Mouse (Mus musculus) spleen, postnatal 4 days (tissue): Measurements from ENCODE around the gene Prkcb.

Source experiments
- DNase-seq, 2 experiments: peaks; one replicate each; pipeline ENCODE4 v3.0.0; 2022; ENCODE audit warnings: low spot score in 2 of 2

Prkcb gene

DNA sequence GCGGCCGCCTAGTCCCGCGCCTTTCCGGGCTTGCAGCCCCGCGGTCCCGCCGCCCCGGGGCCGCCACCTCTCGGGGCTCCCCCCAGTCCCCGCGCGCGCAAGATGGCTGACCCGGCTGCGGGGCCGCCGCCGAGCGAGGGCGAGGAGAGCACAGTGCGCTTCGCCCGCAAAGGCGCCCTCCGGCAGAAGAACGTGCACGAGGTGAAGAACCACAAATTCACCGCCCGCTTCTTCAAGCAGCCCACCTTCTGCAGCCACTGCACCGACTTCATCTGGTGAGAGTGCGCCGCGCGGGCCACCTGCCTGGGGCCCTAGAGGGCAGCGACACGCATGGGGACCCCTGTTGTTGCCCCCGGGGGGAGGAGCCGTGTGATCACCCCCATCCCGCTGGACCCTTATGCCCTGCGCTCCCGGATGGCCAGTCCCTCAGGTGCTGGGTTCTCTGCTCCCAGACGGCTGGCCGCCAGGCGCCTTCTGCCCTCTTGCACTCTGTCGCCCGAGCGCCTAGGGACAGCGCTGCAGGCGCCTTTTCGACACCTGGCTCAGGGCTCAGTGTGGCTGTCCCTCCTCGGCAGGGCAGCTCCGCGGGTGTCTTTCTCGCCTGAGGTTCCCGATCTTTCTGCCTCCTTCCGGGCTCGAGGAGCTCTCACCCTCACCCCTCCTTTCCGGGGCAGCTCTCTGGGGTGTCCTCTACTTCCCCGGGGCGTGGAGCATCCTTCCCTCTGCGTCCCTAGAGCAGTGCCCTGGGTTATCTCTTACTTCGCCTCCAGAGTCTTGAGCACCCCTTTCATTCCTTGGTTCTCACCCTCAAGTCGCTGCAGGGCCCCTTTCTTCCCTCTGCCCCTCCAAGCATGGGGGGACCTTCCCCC lies 926 bp downstream of the Prkcb start:
- peak; percentile 33 to 75 for DNase-seq

DNA sequence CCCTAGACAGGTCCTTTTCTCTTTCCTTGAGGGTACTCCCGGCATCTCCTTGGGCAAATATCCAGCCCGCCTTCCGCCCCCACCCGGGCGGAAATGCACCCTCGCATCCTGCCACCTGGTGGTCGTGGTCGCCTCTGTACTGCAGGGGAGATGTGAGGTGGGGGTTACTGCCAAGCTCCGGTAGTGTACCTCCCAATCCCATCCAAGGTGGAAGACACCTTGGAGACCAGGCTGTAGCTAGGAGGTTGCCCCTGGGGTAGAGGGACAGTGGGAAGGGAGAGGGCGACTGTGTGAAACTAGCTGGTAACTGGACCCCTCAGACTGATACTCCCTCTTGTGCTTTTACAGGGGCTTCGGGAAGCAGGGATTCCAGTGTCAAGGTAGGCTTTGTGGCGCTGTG lies 1.6 kb downstream of the Prkcb start:
- peak; percentile 48 to 80 for DNase-seq

DNA sequence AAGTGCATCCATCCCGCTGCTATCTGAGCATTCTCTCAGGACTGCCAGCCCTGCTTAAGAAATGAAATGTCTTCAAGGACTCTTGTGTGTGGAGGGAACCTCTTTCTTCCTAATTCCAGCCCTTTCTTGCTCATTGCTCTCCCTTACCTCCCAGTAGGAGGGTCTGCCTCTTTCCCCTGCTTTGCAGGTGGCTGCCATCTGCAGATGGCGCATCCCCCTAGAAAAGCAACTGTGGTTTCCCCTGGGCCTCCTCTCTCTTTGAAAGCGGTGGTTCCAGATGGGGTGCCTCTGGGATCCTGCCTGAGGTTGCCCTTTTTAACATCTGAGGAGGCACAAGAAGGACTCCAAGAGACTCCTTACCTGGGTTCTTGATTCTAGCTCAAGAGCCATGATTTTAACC lies 2.2 kb downstream of the Prkcb start:
- DNase-seq = no peak

DNA sequence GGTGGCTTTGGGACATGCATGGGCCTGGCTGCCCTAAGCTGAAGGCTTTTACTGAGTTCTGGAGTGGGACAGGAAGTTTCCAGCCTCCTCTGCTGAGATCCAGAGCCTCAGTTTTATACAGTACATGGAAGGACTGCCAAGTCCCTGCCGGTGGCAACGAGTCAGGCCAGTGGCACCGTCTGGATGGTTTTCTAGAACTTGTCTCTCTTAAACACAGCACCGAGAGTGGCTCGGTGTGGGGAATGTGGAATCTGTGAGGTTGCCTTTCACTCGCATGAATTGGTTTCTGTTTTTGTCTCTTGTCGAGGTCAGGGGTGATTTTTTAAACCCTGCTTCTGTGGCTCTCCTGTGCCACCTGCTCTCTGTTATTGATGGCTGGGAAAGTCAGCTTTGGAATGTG lies 3.6 kb downstream of the Prkcb start:
- DNase-seq = no peak

DNA sequence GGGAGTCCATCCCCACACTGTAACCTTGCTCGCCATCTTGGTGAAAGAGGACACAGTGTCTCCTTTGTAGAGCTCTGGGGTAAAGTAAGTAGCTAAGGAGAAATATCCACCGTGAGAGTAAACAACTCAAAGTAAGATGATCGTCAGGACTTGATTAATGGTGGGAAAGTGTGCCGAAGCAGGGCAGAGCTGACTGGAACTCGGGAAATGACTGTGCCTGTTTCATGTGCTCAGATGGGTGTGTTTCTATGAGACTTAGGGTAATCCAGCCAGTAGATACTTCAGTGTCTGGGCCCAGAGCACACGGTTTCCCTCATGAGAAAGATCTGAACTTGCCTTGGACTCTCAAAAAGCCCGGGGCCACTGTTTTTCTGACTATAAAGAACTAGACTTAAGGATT lies 5.6 kb downstream of the Prkcb start:
- DNase-seq = no peak

DNA sequence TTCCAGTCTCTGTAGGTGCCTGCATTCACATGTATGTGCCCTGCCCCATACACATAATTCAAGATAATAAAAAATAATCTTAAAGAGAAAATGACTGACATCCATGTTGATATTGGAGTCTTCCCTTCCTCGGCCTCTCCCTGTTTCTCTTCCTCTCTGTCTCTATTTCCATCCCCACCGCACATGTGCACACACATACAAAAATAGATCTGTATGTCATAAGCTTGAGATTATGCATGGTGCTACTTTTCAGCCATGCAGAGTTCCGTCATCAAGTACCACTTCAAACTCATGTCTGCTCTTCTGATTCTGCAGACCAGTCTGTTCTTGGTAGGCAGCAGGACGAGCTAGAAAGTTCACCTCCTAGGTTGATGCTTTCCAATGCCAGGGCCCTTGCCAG lies 6.8 kb downstream of the Prkcb start:
- no peak for DNase-seq

DNA sequence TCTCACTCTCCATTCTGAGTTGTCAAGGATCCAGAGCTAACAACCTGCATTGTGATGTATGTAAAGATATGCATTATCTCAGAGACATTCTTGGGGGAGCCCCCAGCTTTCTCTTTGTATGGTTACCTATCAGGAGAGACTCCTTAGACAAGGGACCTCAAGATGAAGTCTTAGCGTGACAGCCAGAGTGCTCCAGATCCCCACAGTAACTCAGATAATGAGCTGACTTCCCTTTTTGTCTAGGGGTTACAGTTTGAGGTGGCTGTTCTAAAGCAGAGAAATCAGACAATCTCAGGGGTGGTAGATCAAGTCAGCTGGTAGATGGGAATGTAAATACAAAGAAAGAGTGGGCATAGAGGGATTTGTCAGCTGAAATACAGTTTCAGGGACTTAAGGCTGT lies 7.8 kb downstream of the Prkcb start:
- no peak for DNase-seq

DNA sequence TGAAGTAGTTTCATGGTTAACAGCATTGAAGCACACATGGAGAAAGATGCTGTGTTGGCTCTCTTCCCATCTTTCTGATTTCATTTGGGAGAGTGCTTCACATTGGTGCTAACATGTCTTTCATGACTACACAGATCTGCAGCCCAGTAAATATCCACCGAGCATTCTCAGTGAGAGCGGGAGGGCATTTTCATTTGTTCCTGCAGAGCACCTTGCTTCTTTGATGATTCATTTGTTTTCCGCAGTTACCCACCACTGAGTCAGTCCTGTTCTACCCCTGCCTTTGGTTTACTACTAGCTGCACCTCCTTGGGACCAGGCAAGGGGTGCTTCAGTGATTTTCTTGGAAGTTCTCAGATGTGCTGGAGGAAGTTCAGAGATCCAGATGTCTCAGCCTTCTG lies 8.3 kb downstream of the Prkcb start:
- no peak for DNase-seq

DNA sequence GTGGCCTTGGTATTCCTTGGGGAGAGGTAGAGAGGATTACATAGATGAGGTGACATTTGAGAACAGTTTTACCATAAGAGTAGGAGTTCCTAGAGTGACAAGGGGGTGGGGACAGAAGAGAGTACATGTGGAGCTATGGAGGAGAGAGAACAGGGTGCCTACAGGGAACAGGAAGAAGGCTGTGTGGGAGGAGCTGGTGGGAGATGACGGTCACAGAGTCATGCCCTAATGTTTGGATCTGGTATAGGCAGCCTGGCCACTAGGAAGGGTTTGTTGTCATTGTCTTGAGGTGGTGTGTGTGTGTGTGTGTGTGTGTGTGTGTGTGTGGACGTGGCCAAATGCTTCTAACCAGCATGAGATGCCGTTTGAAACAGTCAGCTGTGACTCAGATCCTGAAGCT lies 9.1 kb downstream of the Prkcb start:
- no peak for DNase-seq

DNA sequence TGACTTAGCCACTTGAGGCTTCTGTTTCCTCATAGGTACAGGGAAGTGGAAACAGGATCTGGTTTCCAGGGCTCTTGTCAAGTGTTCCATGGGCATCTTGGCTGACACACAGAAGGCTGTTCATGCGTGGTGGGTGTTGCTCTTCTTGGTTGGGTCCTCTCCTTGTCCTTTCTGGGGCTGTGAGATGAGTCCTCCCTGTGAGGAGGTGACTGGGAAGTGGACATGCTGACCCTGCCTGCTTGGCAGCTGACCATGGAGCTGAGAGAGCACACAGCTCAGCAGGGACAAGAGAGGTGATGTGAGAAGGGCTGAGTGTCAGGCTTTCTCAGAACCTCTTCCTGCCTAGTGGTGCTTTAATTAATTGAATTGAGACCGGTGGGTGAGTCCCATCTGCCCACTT lies 10.2 kb downstream of the Prkcb start:
- no peak for DNase-seq

DNA sequence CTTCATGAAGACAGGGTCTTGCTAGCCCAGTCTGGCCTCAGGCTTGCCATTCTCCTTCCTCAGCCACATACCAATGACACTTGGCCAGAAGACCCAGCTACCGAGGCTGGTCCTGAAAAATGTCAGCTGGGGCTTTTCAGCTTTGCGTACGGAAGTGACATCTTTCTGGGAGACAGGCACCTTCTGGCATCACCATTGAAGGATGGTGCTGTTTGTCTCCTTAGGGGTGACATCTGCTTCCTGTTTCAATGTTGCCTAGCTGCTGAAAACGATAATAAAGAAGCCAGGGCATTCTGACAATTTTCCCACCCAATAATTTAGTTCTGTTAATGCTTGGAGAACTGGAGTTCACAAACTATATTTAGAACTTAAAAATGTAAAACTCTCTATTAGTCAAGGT lies 12.0 kb downstream of the Prkcb start:
- no peak for DNase-seq

DNA sequence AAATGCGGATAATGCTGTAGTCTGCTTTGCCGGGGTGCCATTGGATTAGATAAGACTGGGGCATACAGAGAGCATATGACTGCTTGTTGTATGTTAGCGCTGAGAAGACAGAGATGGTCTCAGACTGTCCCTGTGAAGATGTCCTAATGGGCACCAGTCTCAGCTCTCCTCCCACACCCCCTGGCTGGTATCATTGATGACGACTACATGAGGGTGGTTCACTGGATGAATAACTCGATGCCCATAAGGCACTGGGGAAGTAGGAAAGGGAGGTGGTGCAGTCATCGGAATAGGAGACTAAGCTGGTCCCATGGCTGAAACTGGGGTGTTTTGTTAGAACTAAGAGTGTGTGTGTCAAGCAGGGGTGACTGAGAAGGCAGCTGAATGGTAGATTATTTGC lies 14.0 kb downstream of the Prkcb start:
- DNase-seq = no peak

DNA sequence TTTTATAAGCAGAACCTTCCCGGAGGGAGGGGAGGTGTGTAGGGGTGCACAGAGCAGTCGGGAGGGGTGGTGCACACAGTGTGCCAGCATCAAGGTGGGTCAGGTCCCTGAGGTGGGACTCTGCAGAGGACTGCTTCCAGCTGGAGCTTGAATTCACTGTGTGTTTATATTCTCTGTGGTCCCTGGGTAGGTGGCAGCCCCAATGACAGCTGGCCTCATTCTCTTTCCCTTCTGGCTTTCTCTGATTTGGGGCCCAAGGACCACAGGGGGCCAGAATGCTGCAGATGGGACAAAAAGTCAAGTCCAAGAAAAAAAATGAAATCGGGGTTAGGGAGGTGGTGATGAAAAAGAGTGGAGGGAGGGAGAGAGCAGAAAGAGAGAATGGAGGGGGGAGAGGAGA lies 15.4 kb downstream of the Prkcb start:
- no peak for DNase-seq

DNA sequence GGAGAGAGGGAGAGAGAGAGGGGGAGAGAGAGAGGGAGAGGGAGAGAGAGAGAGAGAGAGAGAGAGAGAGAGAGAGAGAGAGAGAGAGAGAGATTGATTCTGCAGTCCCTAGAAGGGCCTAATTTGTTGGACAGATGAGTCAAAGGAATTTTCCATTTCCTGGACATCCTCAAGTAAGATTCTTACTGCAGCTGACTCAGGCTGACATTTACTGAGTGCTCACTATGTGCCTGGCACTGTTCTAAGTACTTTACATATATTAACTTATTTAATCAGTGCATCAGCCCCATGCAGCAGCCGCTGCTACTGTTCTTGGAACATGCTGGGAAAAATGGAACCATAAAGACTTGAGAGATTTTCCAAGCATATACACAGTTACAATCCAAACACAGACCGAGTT lies 16.0 kb downstream of the Prkcb start:
- no peak for DNase-seq

DNA sequence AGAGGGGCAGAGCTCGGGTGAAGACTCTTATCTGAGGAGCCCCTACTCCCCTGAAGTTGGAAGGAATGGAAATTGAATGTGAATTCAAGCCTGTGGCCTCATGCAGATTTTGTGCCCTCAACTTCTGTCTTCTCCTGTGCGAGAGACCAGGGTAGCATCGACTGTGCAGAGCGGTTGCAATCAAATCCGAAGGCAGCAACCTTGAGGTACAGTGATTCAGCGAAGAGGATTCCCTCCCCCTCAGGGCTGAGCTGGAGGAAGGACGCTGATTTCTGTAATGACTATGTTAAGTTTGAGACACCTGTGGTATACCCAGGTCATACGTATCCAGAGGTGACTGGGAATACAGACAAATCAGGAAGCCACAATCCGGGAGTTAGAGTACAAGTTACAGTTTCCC lies 18.7 kb downstream of the Prkcb start:
- no peak for DNase-seq

DNA sequence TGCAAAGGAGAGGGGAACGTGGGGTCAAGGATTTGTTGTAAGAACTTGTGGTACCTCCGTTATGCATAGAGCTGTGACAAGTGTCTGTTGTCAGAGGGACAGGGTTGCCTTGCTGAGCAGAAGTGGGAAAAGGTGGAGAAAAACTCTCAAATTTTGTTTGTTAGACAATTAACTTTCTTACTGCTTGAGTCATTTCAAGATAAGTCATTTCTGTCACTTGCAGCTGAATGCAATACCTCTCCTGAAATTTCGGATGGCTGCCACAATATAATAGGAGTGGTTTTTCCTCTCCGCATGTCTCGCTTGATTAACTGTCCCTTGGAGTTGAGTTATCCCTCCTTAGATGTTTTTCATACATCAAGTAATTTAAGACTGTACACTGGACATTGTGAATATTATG lies 20.1 kb downstream of the Prkcb start:
- no peak for DNase-seq

DNA sequence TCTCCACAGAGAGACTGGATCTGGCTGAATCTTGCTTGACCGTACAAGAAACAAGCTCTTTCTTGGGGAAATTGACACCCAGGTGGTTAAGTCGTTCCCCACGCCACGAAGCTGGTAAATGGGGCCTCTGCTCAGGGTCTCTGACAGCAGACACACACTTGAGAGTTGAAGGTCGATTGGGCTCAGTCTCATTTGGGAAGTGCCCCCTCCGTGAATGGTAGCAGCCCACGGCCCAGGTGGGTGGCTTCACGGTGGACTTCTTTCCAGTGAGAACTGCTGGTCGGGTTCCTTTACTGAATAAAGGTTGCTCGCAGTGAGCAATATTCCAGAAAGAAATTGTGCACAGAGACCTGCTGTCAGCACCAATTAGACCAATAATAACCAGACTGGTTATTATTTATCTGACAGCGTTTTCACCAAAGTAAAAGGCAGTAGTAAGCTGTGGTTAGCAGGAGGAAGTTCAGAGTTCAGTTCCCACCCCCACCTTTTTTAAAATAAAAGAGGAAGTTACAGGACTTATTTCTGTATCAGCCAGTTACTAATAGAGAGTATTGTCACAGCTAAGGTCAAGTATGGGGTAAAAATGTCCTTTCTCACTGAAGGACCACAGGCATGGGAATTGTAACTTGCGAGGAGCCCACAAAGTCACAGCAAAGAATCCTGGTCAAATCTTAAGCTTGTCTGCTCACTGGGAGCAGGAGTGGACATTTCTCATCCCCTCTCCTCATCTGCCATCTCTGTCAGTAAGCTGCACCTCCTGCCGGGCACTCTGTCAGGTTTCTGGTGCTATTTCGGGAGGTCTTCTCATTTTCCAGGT lies 21.6 kb downstream of the Prkcb start:
- DNase-seq = peak in 1 of 2 experiments; percentile 20

DNA sequence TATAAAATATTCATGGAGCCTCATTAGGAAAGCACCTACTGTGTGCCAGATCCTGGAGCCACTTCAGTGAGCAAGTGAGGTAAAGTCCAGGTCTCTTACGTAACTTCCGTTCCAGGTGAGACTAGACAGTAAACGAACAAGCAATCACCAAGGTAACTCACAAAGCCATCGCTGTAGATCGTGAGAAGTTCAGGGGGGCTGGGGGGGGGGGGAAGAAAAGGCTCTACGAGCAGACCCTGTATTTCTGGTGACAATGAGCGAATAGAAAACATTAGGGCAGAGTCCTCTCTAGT lies 22.1 kb downstream of the Prkcb start:
- DNase-seq = no peak

DNA sequence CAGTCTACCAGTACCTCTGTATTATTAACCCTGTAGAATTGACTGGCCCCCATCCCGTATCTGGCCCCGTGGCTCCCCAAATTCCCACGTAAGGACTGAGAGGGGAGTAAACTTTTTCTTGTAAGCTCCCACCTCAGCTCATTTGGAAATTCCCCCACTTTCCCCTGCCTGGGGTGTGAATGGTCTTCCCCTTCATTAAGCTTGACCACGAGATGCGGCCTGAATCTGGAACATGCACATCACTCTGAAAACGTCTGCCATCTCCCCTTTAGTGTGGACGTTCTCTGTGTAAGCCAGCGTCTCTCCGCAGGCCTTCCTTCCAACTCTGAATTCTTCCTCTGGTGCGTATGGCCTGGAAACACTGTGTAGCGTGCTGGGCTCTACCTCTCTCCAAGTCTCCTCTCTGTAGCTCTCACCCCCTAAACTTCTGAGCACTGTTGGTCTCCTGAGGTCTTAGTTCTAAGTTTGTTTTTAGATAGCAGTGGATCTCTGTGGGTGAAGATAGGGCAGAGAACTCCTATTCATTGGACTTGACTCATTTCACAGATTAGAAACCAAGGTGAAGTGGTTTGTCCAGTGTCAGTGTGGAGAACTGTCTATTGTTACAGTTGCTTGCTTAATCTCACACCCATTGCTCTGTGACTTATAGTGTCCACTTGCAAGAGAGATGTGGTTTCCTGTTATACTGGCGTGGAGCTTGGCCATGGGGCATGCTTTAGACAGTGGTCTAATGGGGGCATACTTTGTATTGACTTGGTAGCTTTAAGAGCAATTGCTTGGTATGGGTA lies 25.3 kb downstream of the Prkcb start:
- no peak for DNase-seq

DNA sequence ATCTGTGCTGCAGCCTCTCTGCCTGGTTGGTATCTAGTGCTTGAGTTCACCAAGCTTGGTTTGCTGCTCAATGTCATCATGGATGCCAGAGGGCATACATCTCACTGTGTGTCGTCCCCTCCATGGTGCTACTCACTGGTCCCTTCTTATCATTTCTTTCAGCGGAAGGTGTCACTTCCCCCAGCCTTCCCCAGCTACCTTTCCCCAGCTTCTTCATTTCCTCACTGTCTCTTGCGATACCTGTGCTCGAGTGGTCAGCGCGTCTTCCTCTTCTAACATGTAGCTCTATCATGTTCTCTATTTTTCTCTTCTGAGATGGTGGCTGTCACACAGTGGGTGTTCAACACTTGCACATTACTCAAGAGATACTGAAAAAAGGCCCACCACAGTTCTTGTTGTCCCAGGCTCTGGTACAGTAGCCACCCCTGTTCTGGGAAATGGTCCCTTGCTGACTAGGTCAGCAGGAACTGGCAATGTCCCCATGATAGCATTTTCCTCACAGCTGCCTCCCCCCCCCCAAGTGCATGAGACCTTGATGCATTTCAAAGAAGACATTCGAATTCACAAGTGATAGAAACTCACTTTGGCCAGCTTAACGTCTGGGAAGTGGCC lies 27.3 kb downstream of the Prkcb start:
- peak in 1 of 2 experiments; percentile 27 for DNase-seq

DNA sequence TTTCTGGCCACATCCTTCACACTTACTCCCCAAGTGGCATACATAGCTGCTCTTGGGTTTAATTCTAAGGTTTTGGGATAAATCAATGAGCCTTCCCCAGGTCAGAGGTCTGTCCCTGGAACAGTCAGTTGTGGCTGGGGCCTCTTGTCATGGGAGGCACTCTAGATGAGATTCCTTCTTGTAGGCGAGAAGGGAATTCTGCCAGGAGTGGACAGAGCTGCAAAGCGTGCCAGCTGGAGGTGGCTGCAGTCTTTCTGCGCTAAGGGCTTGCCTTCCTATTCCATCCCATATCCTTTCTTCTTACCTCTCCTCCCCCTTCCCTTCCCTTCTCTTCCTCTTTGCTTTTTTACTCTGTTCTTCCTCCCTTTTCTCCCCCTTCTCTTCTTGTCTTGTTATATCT lies 28.1 kb downstream of the Prkcb start:
- no peak for DNase-seq

DNA sequence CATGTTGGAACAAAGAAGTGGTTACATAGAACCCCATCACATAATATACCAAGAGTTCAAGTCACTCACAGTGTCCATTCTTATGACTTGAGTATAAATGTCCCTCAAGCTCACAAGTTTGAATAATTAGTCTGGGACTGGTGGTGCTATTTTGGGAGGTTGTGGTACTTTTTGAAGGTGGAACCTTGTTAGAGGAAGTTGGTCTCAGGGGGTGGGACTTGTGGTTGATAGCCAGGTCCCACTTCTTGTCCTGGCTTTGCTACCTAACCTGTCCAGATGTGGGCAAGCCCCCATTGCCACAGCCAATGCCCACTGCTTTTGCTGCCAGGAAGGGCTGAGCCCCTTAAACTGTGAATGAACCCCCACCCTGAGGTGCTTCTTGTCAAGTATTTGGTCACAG lies 28.9 kb downstream of the Prkcb start:
- DNase-seq = peak in 1 of 2 experiments; percentile 28
